Comparison of ENCODE assay signal across 7 mouse cellular contexts in the genomic region with DNA sequence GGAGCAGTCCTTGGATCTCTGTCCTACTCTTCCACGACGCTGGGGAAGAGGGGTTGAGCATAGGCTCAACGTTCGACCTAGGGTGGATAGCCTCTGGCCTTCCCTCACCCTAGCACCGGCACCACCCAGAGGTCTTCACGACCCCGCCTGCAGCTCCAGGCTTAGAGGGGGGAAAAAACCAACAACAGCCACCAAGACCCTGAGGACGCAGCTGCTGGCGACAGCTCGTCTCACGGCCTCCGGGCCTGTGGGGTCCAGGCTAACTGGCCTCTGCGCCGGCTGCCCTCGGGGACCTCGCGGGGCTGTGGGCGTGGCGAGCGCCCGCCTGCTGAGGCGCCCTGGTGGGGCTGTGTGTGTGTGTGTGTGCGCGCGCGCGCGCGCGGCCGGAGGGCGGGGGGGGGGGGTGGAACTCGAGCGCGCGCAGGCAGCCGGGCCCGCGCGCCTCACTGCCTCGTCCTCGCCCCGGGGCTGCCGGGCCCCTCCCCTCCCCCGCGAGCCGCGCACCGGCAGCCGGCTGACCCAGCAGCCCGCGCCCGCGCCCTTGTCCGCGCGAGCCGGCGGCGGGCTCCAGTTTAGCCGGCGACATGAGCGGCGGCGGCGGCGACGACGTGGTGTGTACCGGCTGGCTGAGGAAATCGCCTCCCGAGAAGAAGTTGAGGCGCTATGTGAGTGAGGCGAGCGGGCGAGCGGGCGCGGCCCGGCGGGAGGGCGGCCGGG. TPM values are rescaled to one million over a fixed set of nuclear protein-coding genes. Genes with fewer than 3 reads are reported as not detected.
DNase-seq lines count a peak whose midpoint lies in the region; ATAC-seq lines count a peak whose summit lies in the region.

TSS of gene Gab2 (plus strand) at position 345 of the 717 bp plus-strand sequence.

- H3K27ac ChIP-seq in intestine, embryonic 14.5 days (ENCODE audit: low read depth), result peak within 1 kb of the TSS; percentile 95
- H3K27ac ChIP-seq in midbrain, embryonic 11.5 days (ENCODE audit: low read depth, low read length), result peak within 1 kb of the TSS; percentile 77

- peak within 1 kb of the TSS; percentile 91 for H3K4me3 ChIP-seq in intestine, embryonic 14.5 days (ENCODE audit: low read depth, low read length)
- peak within 1 kb of the TSS; percentile 94 for H3K4me3 ChIP-seq in midbrain, embryonic 11.5 days (ENCODE audit: low read depth, low read length)

- peak within 1 kb of the TSS; percentile 94 for H3K9ac ChIP-seq in intestine, embryonic 14.5 days (ENCODE audit: low read length)
- peak within 1 kb of the TSS; percentile 95 for H3K9ac ChIP-seq in midbrain, embryonic 11.5 days (ENCODE audit: low read length)

- H3K36me3 ChIP-seq in intestine, embryonic 14.5 days (ENCODE audit: control insufficient read depth, insufficient read depth, low read length), result no peaks in the 10 kb centered on the region
- H3K36me3 ChIP-seq in midbrain, embryonic 11.5 days (ENCODE audit: control insufficient read depth, insufficient read depth, low read length), result no peaks in the 10 kb centered on the region

- no peaks in the 10 kb centered on the region for H3K9me3 ChIP-seq in intestine, embryonic 14.5 days (ENCODE audit: control insufficient read depth, low read length)
- H3K9me3 ChIP-seq in midbrain, embryonic 11.5 days (ENCODE audit: control insufficient read depth, low read length), result no peaks in the 10 kb centered on the region

- peak; percentile 63 for DNase-seq in adrenal gland, adult 8-10 months
- peak; percentile 91 for DNase-seq in embryo, embryonic 11 days
- DNase-seq in gastrocnemius, postnatal 25 days, result peak; percentile 81
- DNase-seq in intestine, embryonic 14.5 days (ENCODE audit: low spot score), result peak; percentile 86
- DNase-seq in left cerebral cortex, postnatal 4 days, result peak; percentile 67
- peak; percentile 97 for DNase-seq in midbrain, embryonic 11.5 days (ENCODE audit: low spot score, missing footprints)
- peak; percentile 50 for DNase-seq in skeletal muscle tissue, adult 2 months (ENCODE audit: low read depth, low spot score)

- H3K27me3 ChIP-seq in intestine, embryonic 14.5 days (replicated peaks; ENCODE audit: control insufficient read depth, insufficient read depth, low read length), result no peaks in the 10 kb centered on the region
- no peaks in the 10 kb centered on the region for H3K27me3 ChIP-seq in midbrain, embryonic 11.5 days (ENCODE audit: control insufficient read depth, insufficient read depth, low read length)

- H3K4me2 ChIP-seq in intestine, embryonic 14.5 days (ENCODE audit: low read length), result peak within 1 kb of the TSS; percentile 76
- peak within 1 kb of the TSS; percentile 84 for H3K4me2 ChIP-seq in midbrain, embryonic 11.5 days

- intact Hi-C loops in left cerebral cortex, postnatal 4 days (cut with DNase I), result loop anchor here (5.0 to 10.0 kb wide), 2 partner anchors 109 to 213 kb away; no protein-coding TSS in a partner anchor

- ATAC-seq in intestine, embryonic 14.5 days (replicated peaks; ENCODE audit: low FRiP score, low TSS enrichment, low read depth), result peak; percentile 86
- peak; percentile 91 for ATAC-seq in midbrain, embryonic 11.5 days (ENCODE audit: low FRiP score)

- H3K4me1 ChIP-seq in intestine, embryonic 14.5 days (replicated peaks; ENCODE audit: control insufficient read depth, insufficient read depth, low read length), result peaks cover 18% of the 10 kb centered on the region
- H3K4me1 ChIP-seq in midbrain, embryonic 11.5 days (ENCODE audit: control insufficient read depth, insufficient read depth, low read length), result peaks cover 3% of the 10 kb centered on the region

- WGBS in intestine, embryonic 14.5 days, result under 1% methylated on average over 60 of the region's 83 CpGs
- WGBS in midbrain, embryonic 11.5 days, result under 1% methylated on average over 52 of the region's 83 CpGs

RNA-seq across cellular contexts. Expression of gene Gab2, which starts in this region (rescaled TPM):
- total RNA-seq in adrenal gland, adult 8-10 months (2022), result 10 to 100 TPM; 19.3 to 24.7 (median 20.9) TPM
- 1 to 10 TPM; 6.5 to 7.5 TPM for total RNA-seq in gastrocnemius, postnatal 25 days (2021)
- 7.9 and 9.7 TPM in 2 replicates for polyA plus RNA-seq in intestine, embryonic 14.5 days (2014; fragmentation: Nextera tagmentation; extraction: Ambion mirVana)
- 10 to 100 TPM; 37.3 to 41.0 TPM for total RNA-seq in left cerebral cortex, postnatal 4 days (2021)
- polyA plus RNA-seq in midbrain, embryonic 11.5 days (2014; fragmentation: Nextera tagmentation; extraction: Ambion mirVana), result 9.4 TPM in 2 replicates

Comparison
In these comparisons a context has a peak if more than half of its experiments do, and no peak if none do; other contexts are left out.
1. Peak in every context shown above with its lines: DNase-seq, ATAC-seq, H3K4me3 ChIP-seq and H3K27ac ChIP-seq.